Mouse (Mus musculus) spleen, adult 2 months (tissue): ENCODE data around the gene Atp6v0e2. TPM values are rescaled to one million over a fixed set of nuclear protein-coding genes. Genes with fewer than 3 reads are reported as not detected.
A peak's percentile ranks its signal among the peaks of the same experiment; 100 is the strongest.

Experiments
- DNase-seq, 2 experiments: peaks; one replicate each; pipeline versions ENCODE4 v3.0.0 to v3.0.0-alpha.2; 2012 to 2021; ENCODE audit warnings: low spot score in 2 of 2, low read depth in 1 of 2
- H3K27ac ChIP-seq: fragments of 200-500 bp; 2 replicates; pipeline ENCODE4 v1.5.1; 2012; ENCODE audit warnings: low read length, inconsistent platforms; ENCODE audit not compliant: insufficient read depth
- H3K27me3 ChIP-seq: fragments of 200-500 bp; 2 replicates; pipeline ENCODE4 v1.6.1; 2012; ENCODE audit warnings: mild to moderate bottlenecking, moderate library complexity, low read length, inconsistent platforms; ENCODE audit not compliant: control insufficient read depth, insufficient read depth
- H3K36me3 ChIP-seq: fragments of 200-500 bp; 2 replicates; pipeline ENCODE4 v1.6.1; 2012; ENCODE audit warnings: mild to moderate bottlenecking, low read length, inconsistent platforms; ENCODE audit not compliant: control insufficient read depth, insufficient read depth
- H3K4me1 ChIP-seq: fragments of 200-500 bp; 2 replicates; pipeline ENCODE4 v1.6.1; 2011; ENCODE audit warnings: inconsistent platforms; ENCODE audit not compliant: control insufficient read depth, insufficient read depth, insufficient read length
- H3K4me3 ChIP-seq: fragments of 200-500 bp; 2 replicates; pipeline ENCODE4 v1.5.1; 2011; ENCODE audit warnings: mild to moderate bottlenecking, inconsistent platforms; ENCODE audit not compliant: insufficient read depth, insufficient read length; ENCODE audit errors: extremely low read depth
- CTCF ChIP-seq: fragments of 200-500 bp; IDR thresholded peaks from 2 replicates; pipeline ENCODE4 v1.5.1; 2011; ENCODE audit warnings: mild to moderate bottlenecking, inconsistent platforms; ENCODE audit not compliant: insufficient read depth, insufficient read length, insufficient replicate concordance; ENCODE audit errors: extremely low read depth
- POLR2A ChIP-seq: fragments of 200-500 bp; IDR thresholded peaks from 2 replicates; pipeline ENCODE4 v1.6.1; 2011; ENCODE audit warnings: low read depth, low read length, inconsistent platforms
- WGBS: fragments of 180-500 bp; shearing (Covaris S2); methylation state at CpG from one replicate; pipeline ENCODE4 v1.1.7; 2018; 5-methylcytosine and 5-hydroxymethylcytosine counted together
- polyA plus RNA-seq: library from polyadenylated mRNA; depleted of rRNA; stranded (reverse); fragments of >200 nt; gene quantifications from 2 replicates; pipeline ENCODE4 v1.2.3, GENCODE M21; 2012

The Atp6v0e2 gene
- polyA plus RNA-seq, 1 experiment = 1.8 TPM

DNA sequence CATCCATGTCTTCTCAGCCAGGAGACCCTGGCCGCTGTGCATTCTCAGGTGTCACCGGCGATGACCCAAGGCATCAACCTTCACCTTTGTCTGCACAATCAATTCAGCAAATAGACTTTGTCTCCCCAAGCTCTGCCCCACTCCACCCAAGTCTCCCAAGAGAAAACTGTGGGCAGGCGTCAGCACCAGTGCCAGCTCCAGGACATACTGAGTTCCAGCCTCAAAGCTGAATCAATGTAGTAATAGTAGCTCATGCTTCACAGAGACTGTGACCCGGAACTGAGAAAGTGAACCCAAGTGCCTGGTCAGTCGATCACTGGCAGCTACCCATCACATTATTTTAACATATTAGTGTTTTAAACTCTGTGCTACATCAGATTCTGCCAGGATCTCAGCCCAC, 10.9 kb downstream of the Atp6v0e2 start:
- no peak for DNase-seq
- H3K4me1 ChIP-seq = no peaks in the 10 kb centered on the region
- no peaks in the 10 kb centered on the region for H3K27me3 ChIP-seq
- H3K36me3 ChIP-seq = no peaks in the 10 kb centered on the region
- no peak overlapping the region for H3K4me3 ChIP-seq
- TF ChIP-seq CTCF (no peak), POLR2A (no peak)
- WGBS = 90% methylated on average over 6 of the region's 6 CpGs
- H3K27ac ChIP-seq = no peak overlapping the region

DNA sequence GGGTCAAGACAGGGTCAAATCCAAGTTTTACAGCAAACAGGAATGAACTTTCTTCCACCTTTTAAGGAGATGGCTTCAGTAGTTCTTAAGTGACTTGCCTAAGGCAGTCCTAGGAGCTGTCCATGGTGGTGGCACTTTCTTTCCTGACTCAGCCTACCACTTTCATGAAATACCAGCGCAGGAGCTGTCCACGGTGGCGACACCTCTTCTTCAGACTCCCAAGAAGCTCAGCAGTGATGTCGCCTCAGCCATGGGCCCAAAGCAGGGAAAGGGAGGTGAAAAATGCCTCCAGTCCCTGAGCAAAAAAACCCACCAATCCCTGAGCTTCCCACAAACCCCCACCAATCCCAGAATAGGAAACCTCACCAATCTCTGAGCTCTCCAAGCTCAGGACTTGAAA, 15.5 kb downstream of the Atp6v0e2 start:
- no peak overlapping the region for H3K4me3 ChIP-seq
- no peak for DNase-seq
- H3K27ac ChIP-seq = no peak overlapping the region
- TF ChIP-seq POLR2A (no peak), CTCF (no peak)
- 72% methylated on average over 4 of the region's 4 CpGs for WGBS
- H3K36me3 ChIP-seq = no peaks in the 10 kb centered on the region; the same call in 1 of the 2 replicates
- no peaks in the 10 kb centered on the region; the same call in 1 of the 2 replicates for H3K4me1 ChIP-seq
- H3K27me3 ChIP-seq = no peaks in the 10 kb centered on the region

DNA sequence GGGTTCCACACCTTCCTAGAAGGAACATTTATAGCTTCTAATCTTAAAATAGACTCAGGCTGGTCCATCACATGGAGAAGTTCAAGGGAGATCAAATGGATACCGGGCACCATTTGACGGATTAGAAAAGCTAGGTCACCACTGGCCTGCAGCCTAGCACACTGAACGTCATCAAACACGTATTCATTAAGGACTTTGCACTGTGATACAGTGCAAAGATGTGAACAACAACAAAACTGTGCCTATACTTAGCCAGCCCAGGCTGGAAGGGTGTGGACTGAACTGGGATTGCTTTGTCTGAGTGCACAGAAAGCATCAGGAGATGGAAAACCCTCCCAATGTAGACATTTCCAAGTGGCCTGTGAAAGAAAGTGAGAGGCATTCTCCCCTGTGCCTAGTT, 16.4 kb downstream of the Atp6v0e2 start:
- Histone ChIP-seq H3K36me3 (no peaks in the 10 kb centered on the region; the same call in 1 of the 2 replicates), H3K27me3 (no peaks in the 10 kb centered on the region), H3K27ac (peak overlapping the region; percentile 88), H3K4me3 (no peak overlapping the region), H3K4me1 (no peaks in the 10 kb centered on the region; the same call in 1 of the 2 replicates)
- no peak for DNase-seq
- 99% methylated on average over 4 of the region's 4 CpGs for WGBS
- TF ChIP-seq CTCF (no peak), POLR2A (no peak)

DNA sequence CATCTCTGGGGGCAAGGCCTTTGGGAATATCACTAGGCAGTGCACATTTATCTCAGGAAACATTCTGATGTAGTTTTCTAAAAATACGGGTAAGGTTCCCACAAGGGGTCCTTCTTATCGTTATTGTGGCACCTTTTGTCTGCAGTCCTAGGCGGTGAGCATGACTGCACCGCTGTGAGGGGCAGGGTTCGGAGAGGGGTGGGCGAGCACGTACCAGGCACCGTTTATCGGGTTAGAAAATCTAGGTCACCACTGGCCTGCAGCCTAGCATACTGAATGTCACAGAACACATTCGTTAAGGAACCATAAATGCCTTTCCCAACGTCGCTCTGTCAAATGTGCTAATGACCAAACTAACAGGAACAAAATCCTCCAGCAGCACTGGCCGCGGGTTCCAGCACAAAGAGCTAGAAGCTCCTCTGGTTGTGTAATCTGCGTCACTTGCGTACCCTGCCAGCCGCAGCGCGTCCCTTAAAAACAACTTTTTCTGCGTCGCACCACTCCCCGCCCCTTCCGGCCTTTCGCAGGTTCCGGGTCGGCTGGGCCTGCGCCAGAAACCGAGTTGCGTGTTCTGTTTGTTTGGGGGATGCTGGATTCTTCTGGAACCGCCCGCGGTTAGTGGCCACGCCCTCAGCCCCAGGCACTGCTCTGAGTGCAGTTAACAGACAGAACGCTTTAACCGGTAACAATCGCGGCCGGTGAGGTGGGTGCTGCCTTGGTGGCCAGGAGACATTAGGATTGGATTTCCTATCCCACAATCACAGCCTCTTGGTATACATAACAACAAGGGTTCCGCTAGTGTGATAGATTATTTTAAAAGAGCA, 17.1 kb downstream of the Atp6v0e2 start, which contains the start of gene Lrrc61:
Lrrc61 (plus strand) TSS at position 517 of the 824 bp plus-strand sequence.
- Histone ChIP-seq H3K27me3 (no peaks in the 10 kb centered on the region), H3K36me3 (no peaks in the 10 kb centered on the region; the same call in 1 of the 2 replicates), H3K27ac (peak within 1 kb of the TSS; percentile 88), H3K4me1 (no peaks in the 10 kb centered on the region; the same call in 1 of the 2 replicates), H3K4me3 (peak within 1 kb of the TSS; percentile 61)
- TF ChIP-seq CTCF = no peak
- TF ChIP-seq POLR2A = peak; percentile 56
- peak; percentile 86 to 92 for DNase-seq
- WGBS = 2% methylated on average over 39 of the region's 39 CpGs

DNA sequence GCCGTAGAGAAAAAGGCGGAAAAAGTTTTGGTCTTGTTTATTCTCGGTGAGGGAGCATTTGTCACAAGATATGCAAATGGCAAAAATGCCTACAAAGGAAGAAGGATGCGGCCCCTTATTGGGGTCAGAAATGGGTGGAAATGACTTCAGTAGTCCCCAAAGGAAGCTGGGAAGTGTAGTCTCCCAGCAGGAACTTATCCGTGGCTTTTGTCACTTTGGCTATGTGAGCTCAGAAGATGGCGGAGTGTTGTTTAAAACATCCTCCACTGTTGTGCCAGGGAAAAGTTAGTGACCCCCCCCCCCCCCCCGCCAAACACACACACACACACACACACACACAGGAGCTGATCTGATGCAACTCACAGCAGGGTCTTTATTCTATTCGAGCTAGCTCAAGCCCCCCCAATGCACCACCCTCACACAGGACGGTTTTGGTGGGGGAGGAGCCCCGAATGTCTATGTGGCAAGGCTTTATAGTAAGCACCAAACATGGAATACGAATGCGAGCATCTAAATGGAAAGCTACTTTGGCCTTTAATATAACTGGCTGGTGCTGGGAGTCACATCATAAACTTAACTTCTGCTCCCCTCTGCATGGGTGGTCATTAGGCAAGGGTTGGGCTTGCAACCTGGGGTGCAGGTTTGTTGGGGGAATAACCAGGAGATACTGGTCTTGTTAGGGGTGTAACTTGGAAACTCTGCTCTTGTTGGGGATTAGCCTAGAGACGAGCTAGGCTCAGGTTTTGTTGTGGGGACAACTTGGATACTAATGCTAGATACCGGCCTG, 17.9 kb downstream of the Atp6v0e2 start:
- H3K27me3 ChIP-seq = no peaks in the 10 kb centered on the region
- WGBS = 31% methylated on average over 14 of the region's 14 CpGs
- peak overlapping the region; percentile 88 for H3K27ac ChIP-seq
- peak in 1 of 2 experiments; percentile 37 for DNase-seq
- no peak for TF ChIP-seq POLR2A
- no peak for TF ChIP-seq CTCF
- H3K4me1 ChIP-seq = no peaks in the 10 kb centered on the region; the same call in 1 of the 2 replicates
- peak overlapping the region; percentile 61 for H3K4me3 ChIP-seq
- no peaks in the 10 kb centered on the region; the same call in 1 of the 2 replicates for H3K36me3 ChIP-seq

DNA sequence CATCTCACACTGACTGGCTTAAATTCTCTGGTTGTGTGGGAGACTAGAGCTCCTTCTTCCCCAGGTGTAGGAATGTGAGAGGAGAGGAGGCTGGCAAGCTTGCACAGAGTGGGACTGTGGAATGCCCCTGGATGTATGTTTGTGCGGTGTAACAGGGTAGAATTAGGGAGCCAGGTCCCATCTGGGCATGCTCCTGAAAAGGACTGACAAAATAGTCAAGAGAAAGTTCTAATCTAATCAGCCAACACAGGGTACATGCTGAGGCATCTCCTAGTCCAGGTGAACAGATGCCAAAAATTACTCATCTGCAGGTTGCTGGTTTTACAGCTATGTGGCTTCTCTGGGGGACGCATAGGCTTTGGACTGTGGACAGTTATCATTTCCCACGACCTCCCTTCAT, 18.5 kb downstream of the Atp6v0e2 start:
- no peak for TF ChIP-seq POLR2A
- TF ChIP-seq CTCF = no peak
- 85% methylated on average over 3 of the region's 3 CpGs for WGBS
- no peaks in the 10 kb centered on the region; the same call in 1 of the 2 replicates for H3K4me1 ChIP-seq
- no peak overlapping the region for H3K4me3 ChIP-seq
- no peaks in the 10 kb centered on the region for H3K27me3 ChIP-seq
- no peak overlapping the region for H3K27ac ChIP-seq
- peaks cover 1% of the 10 kb centered on the region for H3K36me3 ChIP-seq
- no peak for DNase-seq
